Mouse (Mus musculus) megakaryocyte, embryonic 14.5 days (primary cell): ENCODE results near the gene Tle6.

ENCODE experiments used
- FLI1 ChIP-seq: IDR thresholded peaks from 2 replicates; pipeline ENCODE4 v1.6.1; 2012; ENCODE audit warnings: low read length, inconsistent platforms, mixed read lengths
- GATA1 ChIP-seq: IDR thresholded peaks from 3 replicates; pipeline ENCODE4 v1.6.1; 2012; ENCODE audit warnings: mixed read lengths, low read length, inconsistent platforms, borderline replicate concordance

DNA sequence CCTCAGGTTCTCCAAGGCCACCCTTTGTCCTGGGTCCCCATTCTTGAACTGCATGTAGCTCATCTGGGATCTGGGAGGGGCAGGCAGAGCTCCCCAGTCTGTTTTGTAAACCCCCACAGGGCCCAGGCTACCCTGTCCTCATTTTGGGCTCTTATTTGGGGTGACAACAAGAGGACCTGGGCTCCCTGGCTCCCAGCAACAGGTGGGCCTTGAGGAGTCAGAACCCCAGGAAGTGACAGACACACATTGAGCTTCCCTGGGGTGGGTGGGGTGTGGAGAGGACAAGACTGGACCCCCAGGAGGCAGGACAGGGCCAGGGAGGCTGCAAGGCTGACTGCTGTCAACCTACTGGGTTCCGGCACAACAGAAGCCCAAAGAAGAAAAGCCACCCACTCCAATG is 57.2 kb downstream of the Tle6 start:
- no peak for TF ChIP-seq GATA1
- no peak for TF ChIP-seq FLI1
